Mouse (Mus musculus): Measurements from ENCODE around the gene Pdia2. TPM values are rescaled to one million over a fixed set of nuclear protein-coding genes. Genes with fewer than 3 reads are reported as not detected.
"Not testable (repeated sequence)": the region's sequence is repeated elsewhere in the genome, so short reads cannot be mapped to it uniquely, and the experiment has no call there.

Pdia2 gene
- total RNA-seq, 2 experiments from 2014 or later, result not detected

DNA sequence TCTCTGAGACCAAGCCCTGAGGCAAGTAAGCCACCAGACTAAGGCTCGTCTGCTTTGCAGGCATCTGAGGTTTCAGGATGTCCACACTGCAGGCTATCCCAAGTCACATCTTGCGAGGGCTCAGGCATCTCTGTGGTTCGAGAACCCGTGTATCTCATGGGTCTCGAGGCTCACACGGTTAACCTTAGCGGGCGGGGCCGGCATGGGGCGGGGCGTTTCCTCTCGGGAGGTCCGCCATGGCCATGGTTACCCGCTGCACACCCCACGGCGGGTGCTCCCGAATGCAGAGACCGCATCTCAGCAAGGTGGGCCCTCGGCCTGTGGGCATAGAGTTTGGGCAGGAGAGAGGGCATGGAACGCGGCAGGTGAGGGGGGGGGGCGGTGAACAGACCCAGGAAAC lies 3.9 kb upstream of the Pdia2 start, which contains the start of gene Rgs11:
TSS of gene Rgs11 (plus strand) at position 215 of the 400 bp plus-strand sequence.
- intact Hi-C loops (cut with DNase I), result no loop called here
- DNase-seq, result no peak

DNA sequence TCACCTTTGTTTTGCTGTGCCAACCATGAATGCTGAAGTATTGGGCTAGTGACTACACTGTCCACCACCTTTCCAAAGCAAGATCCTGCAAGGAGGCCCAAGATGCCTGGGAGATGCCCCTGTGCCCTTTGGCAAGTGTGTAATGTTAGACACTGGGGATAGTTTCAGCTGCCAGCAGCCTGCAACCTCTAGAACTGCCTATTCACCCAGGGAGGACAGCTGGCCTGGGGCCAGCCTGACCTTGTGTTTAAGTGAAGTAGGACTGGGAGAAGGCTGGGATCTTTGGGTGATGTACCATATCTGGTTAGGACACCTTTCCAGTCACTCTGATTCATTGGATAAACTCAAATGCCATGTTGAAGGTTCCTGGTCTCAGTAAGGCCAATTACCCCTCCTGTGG lies 3.1 kb upstream of the Pdia2 start:
- intact Hi-C loops (cut with DNase I), result no loop called here
- DNase-seq, result no peak

DNA sequence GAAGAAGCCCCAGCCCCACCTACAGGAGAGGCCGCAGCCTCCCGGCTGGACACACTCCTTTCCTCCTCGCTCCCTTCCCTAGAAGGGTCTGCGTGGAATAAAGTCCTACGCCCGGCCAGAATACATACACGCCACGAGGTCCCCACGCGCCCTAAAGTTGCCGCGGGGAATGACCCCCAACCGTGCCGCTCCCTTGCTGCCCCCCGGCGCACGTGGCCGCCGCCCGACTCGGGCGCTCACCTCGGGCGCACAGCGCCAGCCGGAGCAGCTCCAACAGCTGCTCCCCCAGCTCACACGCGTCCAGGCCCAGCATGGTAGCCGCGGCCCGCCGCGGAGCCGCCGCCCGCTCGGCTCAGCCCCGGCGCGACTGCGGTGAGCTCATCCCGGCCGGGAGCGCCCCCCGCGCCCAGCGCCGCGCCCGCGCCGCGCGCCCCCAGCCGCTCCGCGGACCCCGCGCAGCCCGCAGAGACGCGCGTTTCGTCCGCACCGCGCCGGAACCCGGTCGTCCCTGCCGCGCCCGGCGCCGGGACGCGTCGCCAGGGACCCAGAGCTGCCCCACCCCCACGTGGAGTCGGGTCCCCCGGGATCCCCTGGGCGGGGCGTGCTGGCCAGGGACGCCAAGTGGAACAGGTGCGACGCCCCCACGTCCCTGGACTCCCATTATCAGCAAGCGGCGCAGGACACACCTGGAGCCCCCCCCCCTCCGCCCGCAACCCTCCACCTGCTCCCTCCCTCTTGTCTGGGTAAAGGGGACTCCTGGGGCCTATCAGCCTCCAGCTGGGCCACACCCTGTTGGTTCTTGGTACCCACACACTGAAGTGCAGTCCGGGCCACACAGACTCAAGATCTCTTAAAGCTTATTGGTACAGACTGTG lies 2.2 kb upstream of the Pdia2 start:
- intact Hi-C loops (cut with DNase I), result no loop called here
- no peak for DNase-seq

DNA sequence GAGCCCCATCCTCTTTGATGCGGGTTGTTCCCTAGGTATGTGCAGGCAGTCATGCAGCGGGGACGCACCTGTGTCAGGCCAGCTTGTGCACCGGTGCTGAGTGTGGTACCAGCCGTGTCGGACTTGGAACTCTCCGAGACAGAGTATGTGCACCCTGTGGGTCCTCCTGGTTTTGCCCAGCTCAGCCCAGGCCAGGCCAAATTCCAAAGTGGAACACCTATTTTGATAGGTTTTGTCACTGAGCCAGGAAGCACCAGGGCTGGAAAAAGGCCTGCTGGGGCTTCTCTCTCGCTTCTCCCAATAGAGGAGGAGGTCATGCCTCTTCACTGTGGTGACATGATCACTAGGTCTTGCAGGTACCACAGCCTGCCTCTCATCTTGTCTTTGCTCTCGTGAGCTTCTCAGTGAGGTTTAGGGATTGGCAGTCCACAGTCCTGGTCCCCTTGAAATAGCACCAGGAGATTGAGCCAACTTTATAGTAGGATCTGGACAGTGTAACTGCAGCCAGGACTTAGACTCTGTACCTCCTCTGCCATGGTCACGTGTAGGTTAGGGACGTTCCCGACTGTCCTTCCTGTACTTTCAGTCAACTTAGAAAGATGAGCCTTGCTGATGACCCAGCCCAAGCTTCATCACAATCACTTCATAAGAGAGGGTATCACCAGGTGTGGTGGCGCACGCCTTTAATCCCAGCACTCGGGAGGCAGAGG lies 6.3 kb downstream of the Pdia2 start:
- intact Hi-C loops (cut with DNase I), result no loop called here
- no peak for DNase-seq

DNA sequence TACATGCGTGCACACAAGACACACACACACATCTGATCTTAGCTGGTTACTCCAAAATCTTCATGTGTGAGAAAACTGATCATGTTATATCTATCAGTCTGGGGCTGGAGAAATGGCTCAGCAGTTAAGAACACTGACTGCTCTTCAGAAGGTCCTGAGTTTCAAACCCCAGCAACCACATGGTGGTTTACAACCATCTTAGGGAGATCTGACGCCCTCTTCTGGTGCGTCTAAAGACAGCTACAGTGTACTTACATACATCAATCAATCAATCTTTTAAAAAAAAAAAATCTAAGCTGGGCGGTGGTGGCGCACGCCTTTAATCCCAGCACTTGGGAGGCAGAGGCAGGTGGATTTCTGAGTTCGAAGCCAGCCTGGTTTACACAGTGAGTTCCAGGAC lies 7.4 kb downstream of the Pdia2 start:
- intact Hi-C loops (cut with DNase I); DNase-seq: not testable (repeated sequence)

- intact Hi-C loops (cut with DNase I), result no loop called here
Measured at GRCm38 (mm10) chr17:26188091-26188805, 10.6 kb downstream of the Pdia2 start.

DNA sequence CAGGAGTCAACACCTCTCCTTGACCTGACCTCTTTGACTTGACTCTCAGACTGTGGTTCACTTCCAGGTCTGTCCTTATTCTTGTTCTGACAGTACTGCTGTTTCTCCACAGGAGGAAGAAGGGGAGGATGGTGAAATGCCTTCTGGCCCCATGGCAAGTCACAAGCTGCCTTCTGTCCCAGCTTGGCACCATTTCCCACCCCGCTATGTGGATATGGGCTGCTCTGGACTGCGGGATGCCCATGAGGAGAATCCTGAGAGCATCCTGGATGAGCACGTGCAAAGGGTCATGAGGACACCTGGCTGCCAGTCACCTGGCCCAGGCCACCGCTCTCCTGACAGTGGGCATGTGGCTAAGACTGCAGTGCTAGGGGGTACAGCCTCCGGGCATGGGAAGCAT lies 11.3 kb downstream of the Pdia2 start:
- intact Hi-C loops (cut with DNase I), result no loop called here
- DNase-seq, result no peak

More at GRCm38 (mm10) chr17:26188091-26188805, 10.6 kb downstream of the Pdia2 start:
- DNase-seq, result no peak

DNA sequence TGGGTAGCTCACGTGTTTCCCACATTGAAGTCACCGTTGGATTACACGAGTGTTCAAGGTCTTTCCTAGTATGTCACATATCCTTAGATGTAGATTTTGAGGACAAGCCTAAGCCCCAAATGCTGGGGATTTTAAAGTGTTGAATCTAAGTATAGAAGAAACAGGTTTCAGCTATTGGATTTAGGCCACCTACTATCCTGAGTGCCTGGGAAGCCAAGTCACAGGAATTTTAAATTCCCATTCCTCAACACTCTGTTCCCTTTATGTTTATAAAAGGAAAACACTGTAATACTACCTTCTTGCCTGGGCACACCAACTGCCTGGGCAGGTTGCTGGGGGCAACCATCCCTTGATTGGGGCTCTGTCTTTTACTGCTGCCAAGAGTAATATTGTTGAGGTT lies 17.7 kb downstream of the Pdia2 start:
- intact Hi-C loops (cut with DNase I), result no loop called here

GRCm38 (mm10) chr17:26178611-26179010 lies 20.3 kb downstream of the Pdia2 start:
- intact Hi-C loops (cut with DNase I), result no loop called here
- DNase-seq, result no peak

More for the DNA sequence above, 17.7 kb downstream of the Pdia2 start:
- DNase-seq, result no peak

DNA sequence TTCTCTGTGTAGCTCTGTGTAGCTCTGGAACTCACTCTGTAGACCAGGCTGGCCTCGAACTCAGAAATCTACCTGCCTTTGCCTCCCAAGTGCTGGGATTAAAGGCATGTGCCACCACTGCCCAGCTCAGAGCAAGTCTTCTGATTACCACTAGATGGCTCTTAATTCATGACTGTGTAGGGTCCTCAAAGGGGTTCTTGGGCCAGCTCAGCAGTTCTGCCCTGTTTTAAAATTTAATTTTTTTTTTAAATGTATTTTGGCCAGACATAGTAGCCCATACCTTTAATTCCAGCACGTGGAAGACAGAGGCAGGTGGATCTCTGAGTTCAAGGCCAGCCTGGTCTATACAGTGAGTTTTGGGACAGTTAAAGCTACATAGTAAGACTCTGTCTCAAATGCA lies 23.6 kb downstream of the Pdia2 start:
- intact Hi-C loops (cut with DNase I); DNase-seq: not testable (repeated sequence)

GRCm38 (mm10) chr17:26168039-26168438 lies 30.8 kb downstream of the Pdia2 start:
- intact Hi-C loops (cut with DNase I), result no loop called here
- DNase-seq, result no peak

DNA sequence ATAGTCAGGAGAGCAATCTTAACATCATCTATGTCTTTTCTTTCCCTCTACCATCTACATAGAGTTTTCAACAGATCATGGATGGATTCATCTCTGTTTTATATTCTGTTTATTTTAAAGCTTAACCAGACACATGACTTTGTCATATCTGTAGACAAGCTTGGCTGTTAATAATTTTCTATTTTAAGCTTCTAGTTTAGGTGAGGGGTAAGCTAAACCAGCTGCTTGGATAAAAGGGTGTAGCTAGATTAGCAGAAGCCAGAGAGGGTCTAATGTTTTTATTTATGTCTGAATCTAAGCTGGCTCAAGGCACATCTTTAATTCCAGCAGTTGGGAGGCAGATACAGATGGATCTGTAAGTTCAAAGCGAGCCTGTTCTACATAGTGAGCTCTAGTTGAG lies 36.2 kb downstream of the Pdia2 start:
- intact Hi-C loops (cut with DNase I), result no loop called here
- no peak for DNase-seq

GRCm38 (mm10) chr17:26151886-26152630 lies 46.8 kb downstream of the Pdia2 start:
- DNase-seq, result no peak
- intact Hi-C loops (cut with DNase I), result no loop called here

DNA sequence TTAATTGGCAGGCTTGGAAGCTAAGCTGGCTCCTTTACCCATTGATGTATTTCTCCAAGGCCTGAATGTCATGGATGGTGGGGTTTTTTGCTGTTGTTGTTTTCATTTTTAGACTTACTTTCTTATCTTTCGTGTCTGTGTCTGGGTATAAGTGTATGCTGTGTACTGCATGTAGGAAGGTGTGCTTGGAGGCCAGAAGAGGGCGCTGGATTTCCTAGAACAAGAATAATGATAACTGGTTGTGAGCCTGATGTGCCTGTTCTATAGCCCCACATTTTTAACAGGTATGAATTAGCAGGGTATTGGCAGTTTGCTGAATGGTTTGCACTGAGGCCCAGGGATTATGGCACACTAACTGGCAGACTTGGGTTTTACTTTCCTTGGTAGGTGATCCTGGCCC lies 49.8 kb downstream of the Pdia2 start:
- intact Hi-C loops (cut with DNase I), result no loop called here
- no peak for DNase-seq

Other genes starting within 250 kb of the Pdia2 start
- gene A930017K11Rik, start 246.5 kb downstream of the Pdia2 start, total RNA-seq (2021), result not detected
- gene Capn15, start 213.3 kb downstream of the Pdia2 start, total RNA-seq (2021), result 1 to 10 TPM; 5.4 to 6.5 TPM
- gene Rab11fip3, start 129.5 kb downstream of the Pdia2 start, total RNA-seq (2021), result 10 to 100 TPM; 57.9 to 61.5 TPM
- gene Decr2, start 108.8 kb downstream of the Pdia2 start, total RNA-seq (2021), result 1 to 10 TPM; 2.3 to 2.8 TPM
- 1 to 10 TPM; 1.0 to 1.7 TPM for gene Nme4, start 103.5 kb downstream of the Pdia2 start, total RNA-seq (2021)
- gene Tmem8, start 85.8 kb downstream of the Pdia2 start, total RNA-seq (2021), result 1 to 10 TPM in 1 of 2 experiments, under 1 TPM in 1; 0.69 to 1.4 TPM
- gene Mrpl28, start 75.6 kb downstream of the Pdia2 start, total RNA-seq (2021), result 10 to 100 TPM; 55.9 to 60.6 TPM
- 10 to 100 TPM; 13.0 to 14.7 TPM for gene Axin1, start 60.4 kb downstream of the Pdia2 start, total RNA-seq (2021)
- 1 to 10 TPM; 1.0 to 1.1 TPM for gene Rgs11, start 3.9 kb upstream of the Pdia2 start, total RNA-seq (2021)
- 1 to 10 TPM in 1 of 2 experiments, under 1 TPM in 1; 0.42 to 1.3 TPM for gene Arhgdig, start 8.7 kb upstream of the Pdia2 start, total RNA-seq (2021)
- 10 to 100 TPM; 65.5 to 66.9 TPM for gene Fam234a, start 45.2 kb upstream of the Pdia2 start, total RNA-seq (2021)
- 10 to 100 TPM in 1 of 2 experiments, 1 to 10 TPM in 1; 9.9 to 10.8 TPM for gene Luc7l, start 53.8 kb upstream of the Pdia2 start, total RNA-seq (2021)
- 1 to 10 TPM; 2.6 to 3.7 TPM for gene Neurl1b, start 215.7 kb upstream of the Pdia2 start, total RNA-seq (2021)

Data from gastrocnemius, postnatal 36 days (tissue).